Mouse (Mus musculus): ENCODE measurements around the gene Doxl2. TPM values are rescaled to one million over a fixed set of nuclear protein-coding genes. Genes with fewer than 3 reads are reported as not detected.
"Not testable (repeated sequence)": the region's sequence is repeated elsewhere in the genome, so short reads cannot be mapped to it uniquely, and the experiment has no call there.

Doxl2 gene
- polyA plus RNA-seq (2012; ENCODE audit: insufficient read depth, insufficient read length, missing spikeins): not detected in 2 replicates

- H3K4me1 ChIP-seq (ENCODE audit: control insufficient read depth, insufficient read depth, low read length): no peaks in the 10 kb centered on the region
- no peak for TF ChIP-seq CTCF (IDR thresholded peaks at IDR 0.05; ENCODE audit: low read depth, low read length)
- no peak for TF ChIP-seq POLR2A (IDR thresholded peaks at IDR 0.05; ENCODE audit: borderline replicate concordance, low read depth, low read length)
- H3K27ac ChIP-seq (ENCODE audit: insufficient read depth, low read depth, low read length): no peak within 1 kb of the TSS
- H3K4me3 ChIP-seq (ENCODE audit: insufficient read depth, low read length): no peak within 1 kb of the TSS
These were observed at the start of gene Doxl2 for GRCm38 (mm10) chr6:48974663-48975062. Doxl2 (plus strand) TSS chr6:48974963.

GRCm38 (mm10) chr6:48929595-48929994 lies 45.2 kb upstream of the Doxl2 start, which contains the start of gene 1600015I10Rik:
1600015I10Rik (plus strand) TSS chr6:48929895.
- Histone ChIP-seq H3K4me1 (ENCODE audit: control insufficient read depth, insufficient read depth, low read length) (no peaks in the 10 kb centered on the region), H3K4me3 (ENCODE audit: insufficient read depth, low read length) (no peak within 1 kb of the TSS), H3K27ac (ENCODE audit: insufficient read depth, low read depth, low read length) (no peak within 1 kb of the TSS)
- TF ChIP-seq CTCF (IDR thresholded peaks at IDR 0.05; ENCODE audit: low read depth, low read length) (no peak), POLR2A (IDR thresholded peaks at IDR 0.05; ENCODE audit: borderline replicate concordance, low read depth, low read length) (no peak)

DNA sequence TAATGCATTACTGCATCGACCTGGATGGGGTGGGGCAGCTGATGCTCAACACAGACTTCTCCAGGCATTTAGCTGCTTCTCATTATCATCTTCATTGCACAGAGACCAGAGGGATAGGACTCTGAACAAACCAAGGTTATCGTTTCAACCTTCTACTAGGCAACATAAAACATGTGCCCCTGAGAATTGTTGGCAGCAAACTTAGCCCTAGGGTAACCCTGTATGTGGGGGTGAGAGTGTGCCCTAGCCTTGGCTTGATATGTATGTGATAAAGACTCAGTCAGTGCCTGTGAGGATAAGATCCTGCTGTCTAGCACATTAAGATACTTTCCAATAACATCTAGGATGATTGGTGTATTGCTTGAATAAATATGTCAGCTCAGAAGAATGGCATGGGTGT lies 25.2 kb upstream of the Doxl2 start:
- no peak overlapping the region for H3K4me3 ChIP-seq (ENCODE audit: insufficient read depth, low read length)
- H3K27ac ChIP-seq (ENCODE audit: insufficient read depth, low read depth, low read length): no peak overlapping the region
- TF ChIP-seq POLR2A (IDR thresholded peaks at IDR 0.05; ENCODE audit: borderline replicate concordance, low read depth, low read length): no peak
- no peak for TF ChIP-seq CTCF (IDR thresholded peaks at IDR 0.05; ENCODE audit: low read depth, low read length)
- H3K4me1 ChIP-seq (ENCODE audit: control insufficient read depth, insufficient read depth, low read length): peaks cover 5% of the 10 kb centered on the region; the same call in 1 of the 2 replicates

DNA sequence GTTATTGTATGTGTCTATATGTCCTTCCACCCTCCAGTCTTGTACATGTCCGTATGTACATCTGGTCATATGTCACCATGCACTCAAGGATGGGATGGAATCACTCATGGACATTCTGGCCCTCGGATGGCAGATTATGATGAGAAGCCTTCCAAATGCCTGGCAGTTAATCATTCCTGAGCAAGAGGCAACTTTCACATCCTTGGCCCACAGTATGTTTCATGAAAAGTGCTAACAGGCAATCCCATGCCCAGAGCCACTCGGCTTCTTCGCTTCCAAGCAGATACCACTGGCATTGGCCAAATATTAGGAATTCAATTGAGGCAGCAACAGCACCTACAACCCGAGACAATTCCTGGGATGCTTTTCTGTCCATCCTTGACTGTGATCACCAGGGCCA lies 24.1 kb upstream of the Doxl2 start:
- H3K4me3 ChIP-seq (ENCODE audit: insufficient read depth, low read length): no peak overlapping the region
- TF ChIP-seq CTCF (IDR thresholded peaks at IDR 0.05; ENCODE audit: low read depth, low read length) (no peak), POLR2A (IDR thresholded peaks at IDR 0.05; ENCODE audit: borderline replicate concordance, low read depth, low read length) (no peak)
- H3K4me1 ChIP-seq (ENCODE audit: control insufficient read depth, insufficient read depth, low read length): peaks cover 5% of the 10 kb centered on the region; the same call in 1 of the 2 replicates
- H3K27ac ChIP-seq (ENCODE audit: insufficient read depth, low read depth, low read length): no peak overlapping the region

DNA sequence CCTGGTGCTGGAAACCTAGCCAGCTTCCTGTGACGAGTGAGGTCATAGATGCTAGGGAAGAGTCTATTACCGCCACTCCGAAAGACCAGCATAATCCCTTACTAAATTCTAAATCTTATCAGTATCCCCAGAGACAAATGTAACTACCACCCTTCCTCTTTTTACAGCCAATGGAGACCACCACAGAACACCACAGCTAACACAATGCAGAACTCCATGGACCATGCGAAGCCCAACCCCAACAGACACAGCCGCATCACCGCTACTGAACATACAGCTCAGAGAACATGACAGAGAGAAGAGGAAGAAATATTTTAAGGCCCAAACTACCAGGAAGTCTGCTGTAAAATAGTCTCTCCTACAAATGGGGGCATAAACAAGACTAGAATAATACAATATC lies 23.1 kb upstream of the Doxl2 start:
- TF ChIP-seq POLR2A (IDR thresholded peaks at IDR 0.05; ENCODE audit: borderline replicate concordance, low read depth, low read length) (no peak), CTCF (IDR thresholded peaks at IDR 0.05; ENCODE audit: low read depth, low read length) (no peak)
- Histone ChIP-seq H3K4me1 (ENCODE audit: control insufficient read depth, insufficient read depth, low read length) (peaks cover 8% of the 10 kb centered on the region), H3K27ac (ENCODE audit: insufficient read depth, low read depth, low read length) (no peak overlapping the region), H3K4me3 (ENCODE audit: insufficient read depth, low read length) (no peak overlapping the region)

- H3K27ac ChIP-seq (ENCODE audit: insufficient read depth, low read depth, low read length): no peak overlapping the region
- H3K4me1 ChIP-seq (ENCODE audit: control insufficient read depth, insufficient read depth, low read length): peaks cover 14% of the 10 kb centered on the region
- no peak overlapping the region for H3K4me3 ChIP-seq (ENCODE audit: insufficient read depth, low read length)
- no peak for TF ChIP-seq CTCF (IDR thresholded peaks at IDR 0.05; ENCODE audit: low read depth, low read length)
- TF ChIP-seq POLR2A (IDR thresholded peaks at IDR 0.05; ENCODE audit: borderline replicate concordance, low read depth, low read length): no peak
These were observed 21.5 kb upstream of the Doxl2 start for GRCm38 (mm10) chr6:48953220-48953619.

- Histone ChIP-seq H3K27ac (ENCODE audit: insufficient read depth, low read depth, low read length) (no peak overlapping the region), H3K4me3 (ENCODE audit: insufficient read depth, low read length) (no peak overlapping the region), H3K4me1 (ENCODE audit: control insufficient read depth, insufficient read depth, low read length) (peaks cover 14% of the 10 kb centered on the region)
- TF ChIP-seq CTCF (IDR thresholded peaks at IDR 0.05; ENCODE audit: low read depth, low read length) (no peak), POLR2A (IDR thresholded peaks at IDR 0.05; ENCODE audit: borderline replicate concordance, low read depth, low read length) (no peak)
These were observed 20.6 kb upstream of the Doxl2 start for GRCm38 (mm10) chr6:48954211-48954610.

GRCm38 (mm10) chr6:48954946-48955345 lies 19.8 kb upstream of the Doxl2 start:
- TF ChIP-seq CTCF (IDR thresholded peaks at IDR 0.05; ENCODE audit: low read depth, low read length) (peak; percentile 22; the same call in 1 of the 2 replicates), POLR2A (IDR thresholded peaks at IDR 0.05; ENCODE audit: borderline replicate concordance, low read depth, low read length) (no peak)
- Histone ChIP-seq H3K27ac (ENCODE audit: insufficient read depth, low read depth, low read length) (no peak overlapping the region), H3K4me3 (ENCODE audit: insufficient read depth, low read length) (no peak overlapping the region), H3K4me1 (ENCODE audit: control insufficient read depth, insufficient read depth, low read length) (peaks cover 12% of the 10 kb centered on the region)

GRCm38 (mm10) chr6:48956785-48957184 lies 18.0 kb upstream of the Doxl2 start:
- no peak for TF ChIP-seq CTCF (IDR thresholded peaks at IDR 0.05; ENCODE audit: low read depth, low read length)
- TF ChIP-seq POLR2A (IDR thresholded peaks at IDR 0.05; ENCODE audit: borderline replicate concordance, low read depth, low read length): no peak
- H3K4me3 ChIP-seq (ENCODE audit: insufficient read depth, low read length): no peak overlapping the region
- H3K4me1 ChIP-seq (ENCODE audit: control insufficient read depth, insufficient read depth, low read length): peaks cover 9% of the 10 kb centered on the region
- H3K27ac ChIP-seq (ENCODE audit: insufficient read depth, low read depth, low read length): no peak overlapping the region

- TF ChIP-seq POLR2A (IDR thresholded peaks at IDR 0.05; ENCODE audit: borderline replicate concordance, low read depth, low read length): no peak
- TF ChIP-seq CTCF (IDR thresholded peaks at IDR 0.05; ENCODE audit: low read depth, low read length): no peak
- no peak overlapping the region for H3K4me3 ChIP-seq (ENCODE audit: insufficient read depth, low read length)
- peaks cover 9% of the 10 kb centered on the region for H3K4me1 ChIP-seq (ENCODE audit: control insufficient read depth, insufficient read depth, low read length)
- no peak overlapping the region for H3K27ac ChIP-seq (ENCODE audit: insufficient read depth, low read depth, low read length)
These were observed 16.7 kb upstream of the Doxl2 start for GRCm38 (mm10) chr6:48958053-48958452.

- H3K4me3 ChIP-seq (ENCODE audit: insufficient read depth, low read length); H3K27ac ChIP-seq (ENCODE audit: insufficient read depth, low read depth, low read length); H3K4me1 ChIP-seq (ENCODE audit: control insufficient read depth, insufficient read depth, low read length): not testable (repeated sequence)
These were observed 15.6 kb upstream of the Doxl2 start for GRCm38 (mm10) chr6:48959151-48959550.

DNA sequence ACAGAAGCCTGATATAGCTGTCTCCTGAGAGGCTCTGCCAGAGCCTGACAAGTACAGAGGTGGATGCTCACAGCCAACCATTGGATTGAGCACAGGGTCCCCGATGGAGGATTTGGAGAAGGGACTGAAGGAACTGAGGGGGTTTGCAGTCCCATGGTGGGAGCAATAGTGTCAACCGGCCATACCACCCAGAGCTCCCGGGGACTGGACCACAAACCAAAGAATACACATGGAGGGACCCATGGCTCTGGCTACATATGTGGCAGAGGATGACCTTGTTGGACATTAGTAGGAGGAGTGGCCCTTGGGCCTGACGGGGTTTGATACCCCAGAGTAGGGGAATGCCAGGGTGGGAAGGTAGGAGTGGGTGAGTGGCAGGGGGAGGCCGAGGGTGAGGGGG lies 8.1 kb upstream of the Doxl2 start:
- not testable (repeated sequence) for H3K4me3 ChIP-seq (ENCODE audit: insufficient read depth, low read length); H3K27ac ChIP-seq (ENCODE audit: insufficient read depth, low read depth, low read length); H3K4me1 ChIP-seq (ENCODE audit: control insufficient read depth, insufficient read depth, low read length)

All from bone marrow macrophage, adult 2 months (primary cell).